Mouse (Mus musculus) cerebellum, adult (tissue): ENCODE results near the gene Fam160b1.

ENCODE experiments used
- ATAC-seq: cut with Nextera tagmentation; 2 replicates; pipeline ENCODE4 v1.9.2; 2017; ENCODE audit warnings: mild to moderate bottlenecking, moderate library complexity, mixed read lengths; ENCODE audit not compliant: insufficient number of reproducible peaks, low FRiP score, low TSS enrichment

Gene Fam160b1

GRCm38 (mm10) chr19:57363538-57363937 lies 3.1 kb downstream of the Fam160b1 start:
- ATAC-seq = no peak

- ATAC-seq = no peak
Measured at GRCm38 (mm10) chr19:57364942-57365673, 4.6 kb downstream of the Fam160b1 start.

GRCm38 (mm10) chr19:57366007-57366406 lies 5.5 kb downstream of the Fam160b1 start:
- ATAC-seq = no peak

GRCm38 (mm10) chr19:57366626-57367025 lies 6.1 kb downstream of the Fam160b1 start:
- ATAC-seq = no peak

GRCm38 (mm10) chr19:57367201-57367600 lies 6.7 kb downstream of the Fam160b1 start:
- ATAC-seq = no peak

- ATAC-seq = no peak
Measured at GRCm38 (mm10) chr19:57367849-57368387, 7.4 kb downstream of the Fam160b1 start.

GRCm38 (mm10) chr19:57373276-57373811 lies 12.9 kb downstream of the Fam160b1 start:
- no peak for ATAC-seq

- ATAC-seq = no peak
Measured at GRCm38 (mm10) chr19:57375161-57375560, 14.7 kb downstream of the Fam160b1 start.

- no peak for ATAC-seq
Measured at GRCm38 (mm10) chr19:57375746-57376145, 15.3 kb downstream of the Fam160b1 start.

- no peak for ATAC-seq
Measured at GRCm38 (mm10) chr19:57377043-57377703, 16.7 kb downstream of the Fam160b1 start.

GRCm38 (mm10) chr19:57386176-57386693 lies 25.8 kb downstream of the Fam160b1 start:
- no peak for ATAC-seq

GRCm38 (mm10) chr19:57391545-57391944 lies 31.1 kb downstream of the Fam160b1 start:
- no peak for ATAC-seq

GRCm38 (mm10) chr19:57393357-57393957 lies 33.0 kb downstream of the Fam160b1 start:
- no peak for ATAC-seq

GRCm38 (mm10) chr19:57396609-57397008 lies 36.1 kb downstream of the Fam160b1 start:
- ATAC-seq = no peak

- ATAC-seq = no peak
Measured at GRCm38 (mm10) chr19:57402364-57402763, 41.9 kb downstream of the Fam160b1 start.

- 0 out of 2 replicates have a peak, but pooled peaks have one; percentile 49 for ATAC-seq
Measured at GRCm38 (mm10) chr19:57403700-57404501, 43.4 kb downstream of the Fam160b1 start.

- ATAC-seq = 0 out of 2 replicates have a peak, but pooled peaks have one; percentile 10
Measured at GRCm38 (mm10) chr19:57404502-57404848, 44.0 kb downstream of the Fam160b1 start.

- ATAC-seq = no peak
Measured at GRCm38 (mm10) chr19:57407947-57408346, 47.5 kb downstream of the Fam160b1 start.

GRCm38 (mm10) chr19:57411375-57412196 lies 51.1 kb downstream of the Fam160b1 start:
- ATAC-seq = peak; percentile 89
